Mouse (Mus musculus): Measurements from ENCODE around the gene Stoml2. TPM values are rescaled to one million over a fixed set of nuclear protein-coding genes. Genes with fewer than 3 reads are reported as not detected.
"Not testable (repeated sequence)": the region's sequence is repeated elsewhere in the genome, so short reads cannot be mapped to it uniquely, and the experiment has no call there.

Gene Stoml2
- polyA plus RNA-seq, 1 experiment from 2014 or later = 484 TPM

DNA sequence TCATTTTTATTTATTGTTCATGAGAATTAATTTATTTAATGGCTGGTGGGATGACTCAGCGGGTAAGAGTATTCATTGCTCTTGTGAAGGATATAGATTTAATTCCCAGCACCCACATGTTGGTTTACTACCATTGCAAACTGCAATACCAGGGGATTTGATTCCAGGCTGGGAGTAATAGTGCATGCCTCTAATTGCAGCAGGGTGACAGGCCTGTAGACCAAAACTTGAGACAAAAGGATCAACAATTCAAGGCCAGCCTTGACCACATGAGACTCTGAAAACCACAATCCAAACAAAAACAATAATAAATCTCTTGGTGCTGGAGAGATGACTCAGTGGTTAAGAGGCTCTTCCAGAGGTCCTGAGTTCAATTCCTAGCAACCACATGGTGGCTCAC lies 19.4 kb downstream of the Stoml2 start:
- peaks cover 6% of the 10 kb centered on the region for H3K36me3 ChIP-seq
- peaks cover 14% of the 10 kb centered on the region for H3K4me1 ChIP-seq
- H3K4me3 ChIP-seq = no peak overlapping the region
- H3K27me3 ChIP-seq (ENCODE audit: low read depth, poor library complexity, severe bottlenecking) = no peaks in the 10 kb centered on the region
- WGBS = 94% methylated on average over 1 of the region's 1 CpGs
- DNase-seq (ENCODE audit: low spot score) = no peak
- no peaks in the 10 kb centered on the region for H3K9me3 ChIP-seq (replicated peaks)
- no peak overlapping the region for H3K27ac ChIP-seq

DNA sequence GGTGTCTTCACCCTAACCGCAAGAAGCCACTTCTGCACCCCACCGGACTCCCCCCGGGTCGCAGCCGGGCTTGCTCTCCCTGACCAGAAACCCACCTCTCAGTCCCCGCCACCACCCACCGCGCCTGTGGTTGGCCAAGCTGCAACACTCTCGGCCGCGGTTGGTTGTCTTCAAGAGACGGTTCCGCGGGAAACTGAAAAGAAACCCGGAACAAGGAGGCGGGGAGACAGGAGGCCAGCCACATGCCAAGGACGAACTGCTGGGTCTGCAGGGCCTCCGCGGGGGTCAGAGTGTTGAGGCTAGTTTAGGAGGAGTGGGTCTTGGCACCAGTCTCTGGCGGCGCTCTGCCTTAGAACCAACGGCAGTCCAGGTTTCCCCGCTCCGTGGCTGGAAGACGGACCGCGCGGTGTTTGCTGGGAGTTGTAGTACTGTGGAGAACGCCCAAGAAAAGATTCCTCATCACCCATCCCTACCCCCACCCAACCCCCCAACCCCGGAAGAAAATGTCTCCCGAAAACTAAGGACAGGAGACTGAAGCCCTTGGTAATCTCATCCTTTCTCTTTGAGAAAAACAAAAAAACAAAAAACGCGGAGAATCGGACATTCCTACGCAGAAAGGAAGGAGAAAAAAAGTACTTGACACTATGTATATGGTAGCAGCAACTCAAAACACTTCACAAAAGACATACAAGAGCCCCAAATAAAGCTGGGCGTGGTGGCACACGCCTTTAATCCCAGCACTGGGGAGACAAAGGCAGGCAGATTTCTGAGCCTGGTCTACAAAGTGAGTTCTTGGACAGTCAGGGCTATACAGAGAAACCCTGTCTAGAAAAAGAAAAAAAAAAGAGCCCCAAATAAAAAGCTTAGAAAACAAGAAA lies 21.1 kb downstream of the Stoml2 start, which contains the start of gene Fancg:
Fancg (minus strand) TSS at position 346 of the 878 bp plus-strand sequence.
- 2% methylated on average over 37 of the region's 37 CpGs for WGBS

GRCm38 (mm10) chr4:43005765-43006164 lies 25.7 kb downstream of the Stoml2 start:
- H3K4me1 ChIP-seq = peaks cover 15% of the 10 kb centered on the region
- DNase-seq (ENCODE audit: low spot score) = no peak

More for the DNA sequence above, 21.1 kb downstream of the Stoml2 start, which contains the start of gene Fancg:
- Histone ChIP-seq H3K4me3 (peak within 1 kb of the TSS; percentile 73), H3K36me3 (peaks cover 13% of the 10 kb centered on the region), H3K4me1 (peaks cover 14% of the 10 kb centered on the region), H3K9me3 (replicated peaks) (no peaks in the 10 kb centered on the region), H3K27me3 (ENCODE audit: low read depth, poor library complexity, severe bottlenecking) (no peaks in the 10 kb centered on the region), H3K27ac (peak within 1 kb of the TSS; percentile 87)
- DNase-seq (ENCODE audit: low spot score) = peak; percentile 87

DNA sequence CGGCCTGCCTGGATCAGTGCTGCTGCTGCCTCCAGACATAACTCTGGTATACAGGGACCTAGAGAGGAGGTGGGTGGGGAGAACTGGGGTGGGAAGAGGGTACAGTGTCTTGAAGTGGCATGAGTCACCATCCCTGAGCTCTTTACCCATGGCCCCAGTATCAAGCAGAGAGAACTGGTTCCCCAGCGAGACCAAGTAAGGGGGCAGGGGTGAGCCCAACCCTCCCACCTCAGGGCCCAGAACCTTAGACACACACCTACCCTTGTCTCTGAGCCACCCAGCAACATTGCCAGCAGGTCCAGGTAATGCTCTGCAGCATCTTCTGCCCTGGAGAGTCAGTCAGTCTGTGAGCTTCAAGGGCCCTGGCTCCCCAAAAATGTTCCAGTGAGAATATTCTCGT lies 26.6 kb downstream of the Stoml2 start:
- H3K27me3 ChIP-seq (ENCODE audit: low read depth, poor library complexity, severe bottlenecking) = no peaks in the 10 kb centered on the region
- no peaks in the 10 kb centered on the region for H3K9me3 ChIP-seq (replicated peaks)
- H3K27ac ChIP-seq = no peak overlapping the region
- no peak for DNase-seq (ENCODE audit: low spot score)
- 92% methylated on average over 3 of the region's 3 CpGs for WGBS
- H3K4me3 ChIP-seq = no peak overlapping the region
- H3K4me1 ChIP-seq = peaks cover 16% of the 10 kb centered on the region
- H3K36me3 ChIP-seq = peaks cover 35% of the 10 kb centered on the region

More at GRCm38 (mm10) chr4:43005765-43006164, 25.7 kb downstream of the Stoml2 start:
- H3K9me3 ChIP-seq (replicated peaks) = no peaks in the 10 kb centered on the region
- H3K27ac ChIP-seq = no peak overlapping the region
- H3K4me3 ChIP-seq = no peak overlapping the region
- H3K36me3 ChIP-seq = peaks cover 35% of the 10 kb centered on the region
- WGBS = 57% methylated on average over 2 of the region's 2 CpGs
- H3K27me3 ChIP-seq (ENCODE audit: low read depth, poor library complexity, severe bottlenecking) = no peaks in the 10 kb centered on the region

DNA sequence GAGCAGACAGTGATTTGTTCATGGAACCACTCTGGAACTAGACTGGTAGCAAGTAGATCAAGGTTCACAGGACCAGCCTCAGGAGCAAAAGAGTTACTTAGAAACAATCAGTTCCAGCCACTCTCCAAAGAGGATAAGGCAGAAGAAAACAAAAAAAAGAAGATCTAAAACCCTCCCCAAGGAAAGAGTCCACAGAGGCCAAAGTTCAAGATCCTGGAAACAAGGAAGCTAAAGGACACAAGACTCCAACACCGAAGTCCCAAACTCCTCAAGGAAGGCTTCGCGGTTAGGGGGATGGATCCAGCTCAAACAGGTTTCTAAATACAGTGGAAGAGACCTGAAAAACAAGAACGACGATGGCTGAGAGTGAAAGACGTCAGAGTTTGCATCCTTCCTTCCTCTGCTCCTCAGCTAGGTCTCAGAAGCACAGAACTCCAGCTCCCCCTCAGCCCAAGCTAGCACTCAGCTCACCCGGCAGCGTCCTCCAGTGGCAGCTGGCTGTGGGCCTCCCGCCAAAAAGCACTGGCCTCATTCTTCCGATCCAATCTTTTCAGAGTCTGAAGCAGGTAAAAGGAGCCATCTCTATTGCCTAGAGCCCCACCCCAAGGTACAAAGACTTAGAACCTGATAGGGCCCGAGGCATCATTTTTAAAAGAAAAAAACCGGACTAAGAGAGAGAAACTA lies 28.6 kb downstream of the Stoml2 start:
- Histone ChIP-seq H3K36me3 (peaks cover 41% of the 10 kb centered on the region), H3K4me1 (peaks cover 14% of the 10 kb centered on the region), H3K9me3 (replicated peaks) (no peaks in the 10 kb centered on the region), H3K27me3 (ENCODE audit: low read depth, poor library complexity, severe bottlenecking) (no peaks in the 10 kb centered on the region), H3K27ac (no peak overlapping the region), H3K4me3 (no peak overlapping the region)
- whole genome bisulfite sequencing = 77% methylated on average over 12 of the region's 12 CpGs
- DNase-seq (ENCODE audit: low spot score) = no peak

DNA sequence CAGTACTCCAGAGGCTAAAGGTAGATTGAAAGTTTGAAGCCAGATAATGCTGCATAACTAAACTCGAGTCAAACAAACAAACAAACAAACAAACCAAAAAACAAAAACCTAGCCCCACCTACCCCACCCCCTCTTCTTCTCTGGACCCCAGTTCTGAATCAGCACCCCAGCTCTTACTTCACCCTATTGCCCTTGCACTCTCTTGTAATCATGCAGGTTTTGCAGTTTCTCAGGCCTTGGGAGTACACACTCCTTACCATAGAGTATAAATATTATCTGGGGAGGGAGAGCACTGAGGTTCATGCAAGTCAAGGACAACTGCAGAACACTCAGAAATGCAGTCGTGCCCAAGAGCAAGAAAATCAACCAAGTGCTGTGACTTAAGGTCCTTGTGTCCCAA lies 30.2 kb downstream of the Stoml2 start:
- H3K27ac ChIP-seq = peak overlapping the region; percentile 98

GRCm38 (mm10) chr4:43000141-43000986 lies 31.1 kb downstream of the Stoml2 start, which contains the start of gene Vcp:
Vcp (minus strand) TSS chr4:43000507.
- peak within 1 kb of the TSS; percentile 98 for H3K27ac ChIP-seq
- WGBS = 1% methylated on average over 53 of the region's 56 CpGs
- not testable (repeated sequence) for H3K9me3 ChIP-seq (replicated peaks); H3K27me3 ChIP-seq (ENCODE audit: low read depth, poor library complexity, severe bottlenecking)
- H3K4me3 ChIP-seq = peak within 1 kb of the TSS; percentile 76
- peaks cover 52% of the 10 kb centered on the region for H3K36me3 ChIP-seq
- peaks cover 18% of the 10 kb centered on the region for H3K4me1 ChIP-seq
- DNase-seq (ENCODE audit: low spot score) = peak; percentile 96

More for the DNA sequence above, 30.2 kb downstream of the Stoml2 start:
- H3K9me3 ChIP-seq (replicated peaks) = no peaks in the 10 kb centered on the region
- WGBS = 95% methylated on average over 2 of the region's 2 CpGs
- H3K27me3 ChIP-seq (ENCODE audit: low read depth, poor library complexity, severe bottlenecking) = no peaks in the 10 kb centered on the region
- H3K4me1 ChIP-seq = peaks cover 18% of the 10 kb centered on the region
- no peak overlapping the region for H3K4me3 ChIP-seq
- H3K36me3 ChIP-seq = peaks cover 49% of the 10 kb centered on the region
- no peak for DNase-seq (ENCODE audit: low spot score)

GRCm38 (mm10) chr4:42999451-43000140 lies 31.9 kb downstream of the Stoml2 start:
- Histone ChIP-seq H3K27ac (peak overlapping the region; percentile 98), H3K4me3 (peak overlapping the region; percentile 76), H3K4me1 (peaks cover 18% of the 10 kb centered on the region), H3K36me3 (peaks cover 53% of the 10 kb centered on the region), H3K9me3 (replicated peaks) (no peaks in the 10 kb centered on the region), H3K27me3 (ENCODE audit: low read depth, poor library complexity, severe bottlenecking) (no peaks in the 10 kb centered on the region)
- peak; percentile 85 for DNase-seq (ENCODE audit: low spot score)
- WGBS = under 1% methylated on average over 51 of the region's 51 CpGs

- H3K36me3 ChIP-seq = peaks cover 61% of the 10 kb centered on the region
- peak overlapping the region; percentile 76 for H3K4me3 ChIP-seq
- 85% methylated on average over 2 of the region's 2 CpGs for WGBS
- DNase-seq (ENCODE audit: low spot score) = no peak
- H3K27ac ChIP-seq = no peak overlapping the region
- no peaks in the 10 kb centered on the region for H3K27me3 ChIP-seq (ENCODE audit: low read depth, poor library complexity, severe bottlenecking)
- H3K9me3 ChIP-seq (replicated peaks) = no peaks in the 10 kb centered on the region
- H3K4me1 ChIP-seq = peaks cover 18% of the 10 kb centered on the region
Measured at GRCm38 (mm10) chr4:42998022-42998421, 33.5 kb downstream of the Stoml2 start.

- H3K9me3 ChIP-seq (replicated peaks) = no peaks in the 10 kb centered on the region
- H3K4me3 ChIP-seq = no peak overlapping the region
- DNase-seq (ENCODE audit: low spot score) = no peak
- H3K27ac ChIP-seq = no peak overlapping the region
- no peaks in the 10 kb centered on the region for H3K4me1 ChIP-seq
- H3K27me3 ChIP-seq (ENCODE audit: low read depth, poor library complexity, severe bottlenecking) = no peaks in the 10 kb centered on the region
- WGBS = 88% methylated on average over 1 of the region's 1 CpGs
- H3K36me3 ChIP-seq = peaks cover 100% of the 10 kb centered on the region
Measured at GRCm38 (mm10) chr4:42988296-42988695, 43.2 kb downstream of the Stoml2 start.

DNA sequence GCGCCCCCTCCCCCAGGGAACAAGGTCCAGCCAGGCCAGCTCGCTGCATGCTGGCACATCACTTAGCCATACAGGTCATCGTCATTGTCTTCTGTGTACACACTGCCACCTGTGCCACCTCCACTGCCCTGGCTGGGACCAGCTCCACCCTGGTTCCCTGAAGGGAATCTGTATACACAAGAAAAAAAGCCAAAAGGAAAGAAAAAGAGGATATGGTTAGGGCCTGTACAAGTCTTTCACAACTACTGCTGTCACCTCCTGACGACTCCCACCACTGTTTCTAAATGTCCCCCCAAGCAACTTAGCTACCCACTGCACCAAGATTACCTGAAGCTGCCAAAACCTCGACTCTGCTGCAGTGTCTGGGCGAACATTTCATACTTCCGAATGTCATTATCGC lies 51.0 kb downstream of the Stoml2 start:
- not testable (repeated sequence) for H3K27me3 ChIP-seq (ENCODE audit: low read depth, poor library complexity, severe bottlenecking); H3K4me1 ChIP-seq; DNase-seq (ENCODE audit: low spot score); H3K4me3 ChIP-seq; H3K27ac ChIP-seq; H3K9me3 ChIP-seq (replicated peaks)
- WGBS = 94% methylated on average over 8 of the region's 8 CpGs
- peaks cover 96% of the 10 kb centered on the region for H3K36me3 ChIP-seq

- H3K4me3 ChIP-seq = no peak overlapping the region
- 91% methylated on average over 4 of the region's 4 CpGs for WGBS
- no peaks in the 10 kb centered on the region for H3K4me1 ChIP-seq
- H3K27ac ChIP-seq = no peak overlapping the region
- no peaks in the 10 kb centered on the region for H3K27me3 ChIP-seq (ENCODE audit: low read depth, poor library complexity, severe bottlenecking)
- H3K9me3 ChIP-seq (replicated peaks) = no peaks in the 10 kb centered on the region
- no peak for DNase-seq (ENCODE audit: low spot score)
- H3K36me3 ChIP-seq = peaks cover 76% of the 10 kb centered on the region
Measured at GRCm38 (mm10) chr4:42978062-42978461, 53.4 kb downstream of the Stoml2 start.

All from limb, embryonic 10.5 days (tissue).